Mouse (Mus musculus) layer of hippocampus, adult 9-10 months (tissue): ENCODE results near the gene Aqp11.

Experiments used
- DNase-seq: peaks from one replicate; pipeline ENCODE4 v3.0.0; 2022; ENCODE audit warnings: low spot score

Aqp11 gene

DNA sequence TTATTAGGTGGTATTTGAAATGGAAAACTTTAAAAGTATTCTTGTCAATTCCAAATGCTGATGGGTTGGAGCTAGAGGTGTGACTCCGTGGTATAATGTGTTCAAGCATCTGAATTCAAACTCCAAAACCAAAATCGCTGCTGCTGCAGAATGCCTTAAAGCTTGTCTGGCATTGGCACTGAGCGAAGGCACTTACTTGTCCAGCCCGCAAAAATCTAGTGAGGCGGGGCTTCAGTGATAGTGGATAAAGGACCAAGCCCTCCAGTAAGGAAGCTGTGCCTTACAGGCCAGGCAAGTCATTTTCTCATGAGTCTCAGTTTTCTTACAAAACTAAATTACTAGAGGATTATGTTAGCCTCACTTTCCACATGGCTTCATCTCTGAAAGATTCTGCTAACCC is 30.3 kb downstream of the Aqp11 start:
- no peak for DNase-seq

DNA sequence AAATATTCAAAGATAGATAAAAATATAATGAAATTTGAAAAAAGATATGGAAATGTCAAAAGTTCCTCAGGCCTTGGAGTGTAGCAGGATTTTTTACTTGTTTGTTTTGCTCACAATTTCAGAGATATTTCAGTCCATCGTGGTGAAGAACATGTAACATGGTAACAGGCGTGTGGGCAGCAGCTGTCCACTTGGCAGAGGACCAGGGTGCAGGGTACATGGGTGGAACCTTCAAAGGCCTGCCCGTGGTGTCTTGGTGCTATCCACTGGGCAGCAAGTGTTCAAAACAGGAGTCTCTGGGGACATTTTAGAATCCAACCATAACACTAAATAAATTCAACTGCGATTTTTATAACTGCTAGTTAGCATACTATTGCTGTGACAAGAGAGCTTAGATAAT is 31.0 kb downstream of the Aqp11 start:
- DNase-seq, result no peak

DNA sequence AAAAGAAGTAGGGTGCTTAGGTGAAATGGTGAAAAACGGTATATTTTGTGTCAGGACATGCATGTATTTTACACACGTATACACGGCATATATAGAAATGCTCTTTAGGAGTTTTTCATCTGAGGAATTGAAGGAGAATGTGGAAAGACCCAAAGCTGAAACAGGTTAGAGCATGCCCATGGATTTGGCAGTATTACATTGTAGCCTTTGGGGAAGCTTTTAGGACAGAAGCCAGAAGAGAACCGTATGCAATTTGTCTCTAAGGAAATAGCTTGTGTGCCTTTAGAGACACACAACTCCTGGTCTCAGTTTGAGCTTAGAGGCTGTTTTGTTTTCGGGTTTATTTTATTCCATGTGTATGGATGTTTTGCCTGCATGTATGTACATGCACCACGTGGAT is 37.0 kb downstream of the Aqp11 start:
- no peak for DNase-seq

DNA sequence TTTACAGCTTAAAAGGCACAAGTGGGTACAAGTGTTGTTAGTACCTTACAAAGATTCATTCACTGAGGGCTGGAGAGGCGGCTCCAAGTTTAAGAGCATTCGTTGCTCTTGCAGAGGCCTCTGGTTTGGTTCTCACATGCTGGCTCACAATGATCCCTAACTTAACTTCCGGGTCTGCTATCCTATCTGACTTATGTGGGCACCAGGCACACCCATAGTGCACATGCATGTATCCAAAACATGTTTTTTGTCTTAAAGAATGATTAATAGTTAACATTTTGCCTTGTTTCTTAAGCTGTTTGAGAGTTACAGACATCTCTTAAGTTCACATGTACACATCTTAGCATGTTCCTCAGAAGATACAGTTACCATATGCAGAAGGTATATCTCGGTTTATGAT is 37.9 kb downstream of the Aqp11 start:
- no peak for DNase-seq

DNA sequence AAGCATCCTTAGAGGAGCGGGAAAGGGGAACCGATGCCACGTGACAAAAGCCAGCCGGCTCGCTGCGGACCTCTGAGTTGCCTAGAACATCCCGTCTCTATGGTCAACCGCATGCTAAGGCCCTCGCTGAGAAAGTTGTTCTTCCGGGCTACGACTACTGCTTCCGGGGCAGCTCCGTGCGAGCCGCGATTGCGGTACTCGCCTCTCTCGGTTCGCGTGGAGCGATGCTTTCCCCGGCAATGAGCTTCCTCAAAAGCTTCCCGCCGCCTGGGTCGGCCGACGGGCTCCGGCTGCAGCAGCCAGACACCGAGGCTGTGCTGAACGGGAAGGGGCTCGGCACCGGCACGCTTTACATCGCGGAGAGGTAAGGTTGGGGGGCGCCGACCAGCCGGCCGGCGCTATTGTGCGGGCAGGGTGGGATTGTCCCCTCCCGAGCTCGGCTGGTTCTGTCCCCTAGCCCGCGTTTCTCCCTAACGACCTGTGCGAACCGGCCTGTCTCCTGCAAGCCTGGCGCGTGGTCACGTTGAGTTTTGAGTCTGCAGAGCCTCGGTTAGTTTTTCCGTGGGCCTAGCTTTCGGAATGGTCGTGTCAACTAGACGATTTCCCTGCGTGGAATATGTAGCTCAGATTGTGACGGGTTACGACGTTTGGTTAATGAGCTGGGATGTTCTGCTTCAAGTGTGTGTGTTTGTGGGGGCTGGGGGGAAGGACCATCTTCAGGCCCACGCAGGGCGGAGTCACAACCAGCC is 41.4 kb downstream of the Aqp11 start, which contains the start of gene Clns1a:
TSS of gene Clns1a (plus strand) at position 129 of the 749 bp plus-strand sequence.
- DNase-seq, result peak; percentile 90

DNA sequence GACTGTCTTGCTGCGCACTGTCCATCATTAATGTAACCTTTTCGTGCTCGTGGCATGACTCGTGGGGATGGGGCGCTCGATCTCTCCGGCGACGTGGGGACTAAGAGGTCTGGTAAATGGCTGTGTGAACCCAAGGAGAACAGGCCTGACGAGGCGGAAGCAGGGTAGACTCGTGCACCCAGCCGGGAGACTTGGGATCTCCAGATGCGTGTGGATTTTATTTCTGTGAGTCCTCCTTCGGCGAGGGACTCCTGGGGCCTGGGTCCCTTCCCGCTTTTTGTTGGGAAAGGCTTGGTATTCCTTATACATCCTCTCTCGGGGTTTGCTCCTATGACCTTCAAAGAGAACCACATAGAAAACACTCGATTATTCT is 42.0 kb downstream of the Aqp11 start:
- no peak for DNase-seq

DNA sequence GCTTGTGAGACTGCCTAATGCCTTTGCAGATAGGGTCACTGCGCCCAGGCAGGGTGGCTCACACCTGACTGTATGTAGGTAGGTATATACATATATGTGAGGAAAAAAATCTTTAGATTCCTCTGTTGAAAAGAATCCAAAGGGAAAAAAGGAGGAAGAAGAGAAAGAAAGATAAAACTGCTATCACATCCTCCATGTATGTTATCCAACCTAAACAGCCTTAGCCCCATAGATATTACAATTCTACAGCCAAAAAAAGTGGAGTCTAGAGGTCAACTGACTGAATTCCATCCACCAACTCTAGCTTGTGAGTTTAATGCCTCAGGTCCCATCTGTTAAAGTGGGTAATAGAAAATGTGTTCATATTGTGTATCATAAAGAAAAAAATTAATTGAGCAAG is 42.6 kb downstream of the Aqp11 start:
- no peak for DNase-seq

DNA sequence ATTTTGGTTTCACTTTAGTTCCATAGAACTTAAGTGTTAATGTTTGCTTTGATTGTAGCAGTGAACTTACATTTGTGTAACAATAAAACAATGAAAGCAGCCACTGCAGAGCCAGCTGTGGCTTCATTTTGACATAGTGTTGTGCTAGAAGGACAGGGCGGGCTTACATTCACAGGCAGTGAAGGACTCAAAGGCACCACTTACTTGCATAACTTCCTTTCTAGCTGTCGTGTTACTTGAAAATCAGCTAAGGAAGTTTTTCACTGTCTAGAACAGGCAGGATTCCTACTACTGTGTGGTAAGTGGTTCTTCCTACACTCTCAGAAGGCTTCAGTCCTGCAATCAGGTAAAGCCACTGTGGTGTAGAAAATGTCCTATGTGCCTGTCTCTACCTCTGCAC is 50.3 kb downstream of the Aqp11 start:
- DNase-seq, result no peak

DNA sequence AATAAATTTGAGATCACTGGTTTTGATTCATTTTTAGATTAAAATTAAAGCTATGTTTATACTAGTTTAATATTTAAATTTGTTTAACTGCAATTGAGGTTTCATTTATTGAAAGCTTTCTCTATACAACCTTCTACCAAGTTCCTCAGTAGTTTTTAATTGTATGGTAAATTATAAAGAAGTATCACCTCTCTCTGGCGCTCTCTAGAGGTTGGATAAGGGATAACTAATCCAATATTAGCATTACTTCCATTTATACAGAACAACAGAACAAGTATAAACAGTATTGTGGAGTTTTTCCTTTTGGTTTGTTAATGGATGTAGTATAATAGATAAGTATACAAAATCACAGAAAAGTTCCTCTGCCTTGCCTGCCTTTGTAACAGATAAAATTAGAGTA is 58.9 kb downstream of the Aqp11 start:
- peak; percentile 33 for DNase-seq
